Mouse (Mus musculus) kidney, adult 2 months (tissue): ENCODE data around the gene Slc39a2. TPM values are rescaled to one million over a fixed set of nuclear protein-coding genes. Genes with fewer than 3 reads are reported as not detected.

Source experiments
- DNase-seq: peaks from one replicate; pipeline ENCODE4 v3.0.0; 2021
- H3K27ac ChIP-seq: fragments of 200-500 bp; 2 replicates; pipeline ENCODE4 v1.5.1; 2012; ENCODE audit warnings: low read depth, low read length, control low read depth, inconsistent platforms; ENCODE audit not compliant: insufficient read depth
- H3K27me3 ChIP-seq: fragments of 200-500 bp; replicated peaks from 2 replicates; pipeline ENCODE4 v1.6.1; 2012; ENCODE audit warnings: mild to moderate bottlenecking, moderate library complexity, low read length, inconsistent platforms; ENCODE audit not compliant: control insufficient read depth, insufficient read depth
- H3K36me3 ChIP-seq: fragments of 200-500 bp; 2 replicates; pipeline ENCODE4 v1.6.1; 2012; ENCODE audit warnings: mild to moderate bottlenecking, moderate library complexity, low read length, inconsistent platforms; ENCODE audit not compliant: control insufficient read depth, insufficient read depth
- H3K4me1 ChIP-seq: fragments of 200-500 bp; 2 replicates; pipeline ENCODE4 v1.6.1; 2011; ENCODE audit warnings: low read length; ENCODE audit not compliant: control insufficient read depth, insufficient read depth
- H3K4me3 ChIP-seq: fragments of 200-500 bp; 2 replicates; pipeline ENCODE4 v1.5.1; 2011; ENCODE audit warnings: mild to moderate bottlenecking, low read depth, low read length, control low read depth; ENCODE audit not compliant: insufficient read depth
- CTCF ChIP-seq: fragments of 200-500 bp; conservative IDR thresholded peaks from 2 replicates; pipeline ENCODE4 v1.5.1; 2011; ENCODE audit warnings: low read depth, mild to moderate bottlenecking, control low read depth, low read length, moderate library complexity, mixed read lengths; ENCODE audit not compliant: insufficient read depth, insufficient read length
- POLR2A ChIP-seq: fragments of 200-500 bp; IDR thresholded peaks from one replicate; pipeline ENCODE4 v1.6.1; 2011; ENCODE audit warnings: low read depth, low read length, control low read depth
- WGBS: fragments of 180-500 bp; shearing (Covaris S2); methylation state at CpG from one replicate; pipeline ENCODE4 v1.1.7; 2018; 5-methylcytosine and 5-hydroxymethylcytosine counted together
- polyA plus RNA-seq: library from polyadenylated mRNA; depleted of rRNA; stranded (reverse); fragments of >200 nt; gene quantifications from 2 replicates; pipeline ENCODE4 v1.2.3, GENCODE M21; 2012

The Slc39a2 gene
- polyA plus RNA-seq, 1 experiment: 0.52 TPM

DNA sequence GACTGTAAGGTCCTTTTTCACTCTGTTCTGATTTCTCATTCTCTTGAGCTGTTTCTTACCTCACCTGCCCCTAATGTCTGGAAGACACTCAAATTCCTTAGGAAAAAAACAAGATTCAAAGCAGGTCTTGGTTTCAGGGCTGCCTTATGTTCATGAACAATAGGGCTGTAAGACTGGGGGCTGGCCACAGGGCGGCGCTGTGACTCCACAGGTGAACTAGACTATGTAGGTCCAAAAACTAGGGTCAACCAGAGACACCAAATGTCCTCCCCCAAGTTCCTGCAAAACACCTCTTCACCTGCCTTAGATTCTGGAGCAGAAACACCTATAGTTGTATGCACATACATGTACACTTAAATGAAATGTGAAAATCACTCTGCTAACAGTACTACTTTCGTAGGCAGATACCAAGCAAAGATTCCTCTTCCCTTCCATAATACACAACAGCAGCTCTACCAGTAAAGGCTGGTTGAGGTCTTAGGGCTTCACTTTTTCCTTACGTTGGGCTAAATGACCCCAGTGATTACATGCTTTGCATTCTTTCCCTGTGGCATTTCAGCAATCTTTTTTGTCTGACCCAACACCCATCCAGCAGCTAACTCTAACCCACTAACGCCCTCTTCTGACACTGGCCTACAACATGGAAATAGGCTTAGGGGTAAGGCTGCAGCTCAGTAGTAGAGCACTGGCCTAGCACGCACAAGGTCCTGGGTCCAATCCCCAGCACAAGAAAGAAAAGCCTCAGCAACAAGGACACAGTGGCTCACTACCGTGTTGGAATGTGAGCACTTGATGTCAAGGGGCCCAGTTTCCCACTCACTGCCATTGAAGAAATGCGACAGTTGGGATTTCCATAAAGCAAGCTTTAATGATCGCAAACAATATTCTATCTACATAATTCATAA, 10.4 kb downstream of the Slc39a2 start:
- TF ChIP-seq POLR2A (no peak), CTCF (peak; percentile 95)
- Histone ChIP-seq H3K4me1 (no peaks in the 10 kb centered on the region), H3K27ac (no peak overlapping the region), H3K36me3 (no peaks in the 10 kb centered on the region), H3K27me3 (no peaks in the 10 kb centered on the region), H3K4me3 (no peak overlapping the region)
- WGBS: 58% methylated on average over 9 of the region's 9 CpGs
- DNase-seq: peak; percentile 75

DNA sequence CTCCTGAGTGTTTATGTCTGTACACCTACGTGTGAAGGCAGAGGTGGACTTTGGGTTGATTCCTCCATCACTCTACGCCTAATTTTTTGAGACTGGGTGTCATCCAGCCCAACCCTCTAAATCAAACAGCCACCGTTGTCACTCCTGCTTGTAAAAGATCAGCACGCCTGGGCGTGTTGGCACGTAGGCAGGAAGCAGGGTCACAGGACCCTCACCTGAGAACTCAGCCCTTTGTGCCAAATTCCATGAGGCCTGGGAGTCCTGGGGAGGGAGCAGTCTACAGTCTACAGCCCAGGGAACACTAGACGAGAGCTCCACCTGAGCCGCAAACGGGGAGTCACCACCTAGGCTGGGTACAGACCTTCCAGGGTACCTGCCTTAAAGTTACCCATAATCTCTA, 11.1 kb downstream of the Slc39a2 start:
- Histone ChIP-seq H3K27me3 (no peaks in the 10 kb centered on the region), H3K4me3 (no peak overlapping the region), H3K36me3 (no peaks in the 10 kb centered on the region), H3K27ac (no peak overlapping the region), H3K4me1 (no peaks in the 10 kb centered on the region)
- TF ChIP-seq POLR2A (no peak), CTCF (no peak)
- 85% methylated on average over 9 of the region's 9 CpGs for WGBS
- no peak for DNase-seq

DNA sequence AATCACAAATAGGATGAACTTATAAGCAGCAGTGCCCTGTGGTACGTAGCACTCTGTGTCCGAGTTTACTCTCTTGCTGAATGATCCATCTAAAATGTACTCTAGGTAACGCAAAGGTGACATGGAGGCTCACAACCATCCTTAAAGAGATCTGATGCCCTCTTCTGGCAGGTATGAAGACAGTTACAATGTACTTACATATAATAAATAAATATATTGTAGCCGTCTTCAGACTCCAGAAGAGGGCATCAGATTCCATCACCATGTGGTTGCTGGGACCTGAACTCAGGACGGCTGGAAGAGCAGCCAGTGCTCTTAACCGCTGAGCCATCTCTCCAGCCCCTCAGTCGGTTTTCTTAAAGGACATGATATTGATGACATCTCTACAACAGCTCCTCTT, 12.0 kb downstream of the Slc39a2 start:
- H3K27me3 ChIP-seq: no peaks in the 10 kb centered on the region
- TF ChIP-seq CTCF (no peak), POLR2A (no peak)
- H3K4me3 ChIP-seq: no peak overlapping the region
- H3K27ac ChIP-seq: no peak overlapping the region
- no peaks in the 10 kb centered on the region for H3K36me3 ChIP-seq
- DNase-seq: peak; percentile 12
- WGBS: 58% methylated on average over 7 of the region's 7 CpGs
- no peaks in the 10 kb centered on the region for H3K4me1 ChIP-seq

DNA sequence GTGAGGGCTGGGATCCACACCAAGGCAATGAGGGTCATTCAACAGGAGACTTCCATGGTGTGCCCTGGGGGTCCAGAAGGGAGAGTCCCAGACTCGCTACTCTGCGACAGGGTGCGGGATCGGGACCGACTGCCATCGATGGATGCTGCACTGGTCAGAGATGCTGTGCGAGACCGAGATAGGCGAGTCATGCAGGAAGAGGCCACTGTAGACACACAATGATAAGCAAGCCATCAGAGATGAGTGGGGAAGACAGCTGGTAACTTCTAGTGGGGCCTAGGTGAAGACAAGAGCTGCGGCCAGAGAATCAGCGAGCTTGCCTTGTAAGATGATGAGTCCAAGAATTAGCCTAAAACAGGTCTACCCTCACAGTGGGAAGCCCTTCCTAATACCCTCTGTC, 13.4 kb downstream of the Slc39a2 start:
- Histone ChIP-seq H3K27ac (no peak overlapping the region), H3K27me3 (no peaks in the 10 kb centered on the region), H3K36me3 (no peaks in the 10 kb centered on the region), H3K4me3 (no peak overlapping the region), H3K4me1 (no peaks in the 10 kb centered on the region)
- no peak for DNase-seq
- WGBS: 98% methylated on average over 11 of the region's 11 CpGs
- TF ChIP-seq POLR2A: no peak
- no peak for TF ChIP-seq CTCF

DNA sequence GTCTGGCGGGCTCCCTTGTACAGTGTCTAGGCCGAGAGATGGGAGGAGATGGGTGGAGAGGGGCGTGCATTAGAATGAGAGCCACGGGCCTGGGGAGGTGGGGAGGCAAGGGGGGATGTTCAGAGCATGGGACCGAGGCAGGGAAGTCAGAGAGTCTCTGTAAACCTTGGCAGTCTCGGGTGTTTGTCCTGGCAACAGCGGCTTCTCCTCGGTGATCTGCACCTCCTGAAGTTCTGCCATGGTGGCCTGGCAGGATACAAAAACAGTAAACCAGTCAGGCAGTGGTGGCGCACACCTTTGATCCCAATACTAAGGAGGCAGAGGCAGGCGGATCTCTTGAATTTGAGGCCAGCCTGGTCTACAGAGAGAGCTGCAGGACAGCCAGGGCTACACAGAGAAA, 18.6 kb downstream of the Slc39a2 start:
- no peak overlapping the region for H3K4me3 ChIP-seq
- no peak for DNase-seq
- WGBS: 88% methylated on average over 10 of the region's 10 CpGs

DNA sequence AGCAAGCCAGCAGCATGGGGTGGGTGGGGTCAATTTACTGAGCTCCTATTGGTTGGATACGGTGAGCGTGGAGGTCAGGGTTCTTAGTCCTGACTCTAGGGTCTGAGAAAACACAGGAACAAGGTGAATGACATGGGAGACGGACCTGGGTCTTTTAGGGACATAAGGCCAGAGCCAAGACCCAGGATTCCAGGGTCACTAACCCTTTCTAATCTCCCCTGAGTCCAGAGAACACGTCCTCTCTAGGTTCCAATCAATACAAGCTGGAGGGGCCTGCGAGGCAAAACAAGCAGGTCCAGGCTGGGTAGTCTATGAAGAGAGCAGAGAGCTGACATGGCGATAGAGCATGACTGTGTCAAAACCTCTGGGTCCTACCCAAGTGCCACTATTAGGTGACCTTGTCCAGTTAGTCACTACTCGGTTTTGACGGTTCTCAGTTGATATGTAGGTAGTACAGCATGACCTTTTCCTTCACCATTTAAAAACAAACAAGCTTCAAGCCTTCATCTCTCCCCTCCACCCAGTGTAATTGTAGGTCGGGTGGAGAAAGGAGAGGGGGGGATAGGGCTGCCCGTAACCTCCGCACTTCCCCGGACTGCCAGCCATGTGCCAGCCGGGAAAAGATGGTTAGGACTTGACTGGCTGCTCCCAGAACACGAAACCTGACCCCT, 19.8 kb downstream of the Slc39a2 start:
- no peaks in the 10 kb centered on the region for H3K27me3 ChIP-seq
- no peaks in the 10 kb centered on the region for H3K36me3 ChIP-seq
- H3K27ac ChIP-seq: peak overlapping the region; percentile 53
- H3K4me3 ChIP-seq: peak overlapping the region; percentile 51
- H3K4me1 ChIP-seq: 0 out of 2 replicates have a peak, but pooled peaks cover 2% of the 10 kb centered on the region
- DNase-seq: peak; percentile 78
- WGBS: 21% methylated on average over 14 of the region's 14 CpGs
- TF ChIP-seq POLR2A (no peak), CTCF (no peak)

More for the DNA sequence above, 18.6 kb downstream of the Slc39a2 start:
- H3K27me3 ChIP-seq: no peaks in the 10 kb centered on the region
- TF ChIP-seq CTCF (no peak), POLR2A (no peak)
- H3K27ac ChIP-seq: no peak overlapping the region
- H3K4me1 ChIP-seq: 0 out of 2 replicates have a peak, but pooled peaks cover 2% of the 10 kb centered on the region
- no peaks in the 10 kb centered on the region for H3K36me3 ChIP-seq
